Mouse (Mus musculus): ENCODE results near the gene Txk. TPM values are rescaled to one million over a fixed set of nuclear protein-coding genes. Genes with fewer than 3 reads are reported as not detected.

Gene Txk
- polyA plus RNA-seq, 1 experiment from 2014 or later, result not detected

DNA sequence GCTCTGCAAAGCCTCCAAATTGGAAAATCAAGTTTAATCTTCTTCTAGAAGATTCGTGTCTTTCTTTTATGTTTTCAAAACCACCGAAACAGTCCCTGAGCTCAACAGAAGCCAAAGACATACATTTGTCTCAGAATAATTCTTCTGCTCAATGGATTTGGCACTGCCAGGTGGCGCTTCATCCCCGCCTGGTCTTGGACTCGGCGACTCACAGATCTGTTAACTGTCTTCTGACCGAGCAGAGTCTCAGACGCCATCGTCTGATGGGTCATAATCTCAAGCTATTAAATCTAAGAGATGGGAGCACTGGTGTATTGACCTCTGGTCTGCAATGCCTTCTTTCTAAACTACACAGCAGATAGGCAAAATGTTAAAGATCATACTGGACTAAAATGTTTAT lies 84.2 kb downstream of the Txk start:
- H3K4me1 ChIP-seq, result peaks cover 15% of the 10 kb centered on the region
- no peak overlapping the region for H3K9ac ChIP-seq
- H3K4me2 ChIP-seq, result no peak overlapping the region
- 90% methylated on average over 9 of the region's 9 CpGs for WGBS
- no peaks in the 10 kb centered on the region for H3K27me3 ChIP-seq
- no peaks in the 10 kb centered on the region for H3K9me3 ChIP-seq
- no peak overlapping the region for H3K4me3 ChIP-seq (replicated peaks)
- H3K27ac ChIP-seq, result no peak overlapping the region
- H3K36me3 ChIP-seq (replicated peaks), result no peaks in the 10 kb centered on the region
- no peak for ATAC-seq (ENCODE audit: low FRiP score)

DNA sequence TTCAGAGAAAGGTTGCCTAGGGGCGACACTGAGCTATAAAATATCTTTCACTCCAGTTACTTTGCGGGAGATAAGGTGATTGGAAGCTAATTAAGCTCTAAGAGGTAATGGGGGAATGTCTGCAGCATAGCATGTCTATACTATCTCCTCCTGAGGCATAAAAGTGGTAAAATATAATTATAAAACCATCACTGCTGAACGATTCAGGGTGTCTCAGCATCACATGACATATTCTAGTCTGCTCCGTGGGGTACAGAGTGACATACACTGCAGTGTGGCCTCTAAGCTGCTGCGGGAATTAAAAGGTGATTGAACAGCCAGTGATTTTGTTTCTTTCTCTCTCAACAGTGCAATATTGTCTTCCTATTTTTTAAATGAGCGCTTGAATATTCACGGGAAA lies 86.1 kb downstream of the Txk start:
- H3K27ac ChIP-seq, result no peak overlapping the region
- H3K4me3 ChIP-seq (replicated peaks), result no peak overlapping the region
- no peak for ATAC-seq (ENCODE audit: low FRiP score)
- no peak overlapping the region for H3K4me2 ChIP-seq
- no peaks in the 10 kb centered on the region for H3K36me3 ChIP-seq (replicated peaks)
- H3K9me3 ChIP-seq, result no peaks in the 10 kb centered on the region
- 74% methylated on average over 7 of the region's 7 CpGs for WGBS
- no peaks in the 10 kb centered on the region for H3K27me3 ChIP-seq
- H3K9ac ChIP-seq, result no peak overlapping the region
- H3K4me1 ChIP-seq, result peaks cover 9% of the 10 kb centered on the region

DNA sequence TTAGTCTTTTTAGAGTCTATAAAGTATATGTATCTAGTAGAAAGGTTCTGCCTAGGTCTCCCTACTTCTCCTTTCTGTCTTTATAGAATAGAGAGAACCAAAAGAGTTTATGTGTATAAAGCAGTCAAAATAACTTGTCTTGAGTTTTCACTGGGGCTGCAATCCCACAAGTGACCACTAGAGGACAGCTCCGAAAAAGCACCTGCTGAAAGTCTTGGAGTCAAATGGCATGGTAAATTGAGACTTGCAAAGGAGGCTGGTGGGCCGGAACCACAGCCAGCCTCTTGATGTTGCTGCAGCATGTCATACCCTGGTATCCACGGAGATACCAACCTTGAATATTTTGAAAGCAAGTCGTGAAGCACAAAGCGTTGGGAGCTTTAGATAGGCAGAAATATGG lies 87.3 kb downstream of the Txk start:
- Histone ChIP-seq H3K27me3 (no peaks in the 10 kb centered on the region), H3K36me3 (replicated peaks) (no peaks in the 10 kb centered on the region), H3K9me3 (no peaks in the 10 kb centered on the region), H3K9ac (no peak overlapping the region), H3K4me2 (no peak overlapping the region), H3K27ac (no peak overlapping the region), H3K4me1 (no peaks in the 10 kb centered on the region), H3K4me3 (replicated peaks) (no peak overlapping the region)
- ATAC-seq (ENCODE audit: low FRiP score), result no peak
- 26% methylated on average over 5 of the region's 5 CpGs for WGBS

DNA sequence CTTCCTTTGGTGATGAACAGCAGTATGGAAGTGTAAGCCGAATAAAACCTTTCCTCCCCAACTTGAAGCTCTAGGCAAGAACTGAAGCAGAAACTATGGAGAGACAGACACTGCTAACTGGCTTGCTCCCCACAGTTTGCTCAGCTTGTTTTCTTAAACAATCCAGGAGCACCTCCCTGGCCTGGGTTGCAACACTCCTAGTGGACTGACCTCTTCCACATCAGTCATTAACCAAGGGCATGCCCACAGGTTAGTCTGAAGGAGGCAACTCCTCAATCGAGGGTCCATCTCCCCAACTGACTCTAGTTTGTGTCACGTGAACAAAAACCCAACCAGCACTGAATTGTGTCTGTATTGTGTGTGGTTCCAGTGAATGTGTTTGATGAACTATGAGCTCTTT lies 87.7 kb downstream of the Txk start:
- Histone ChIP-seq H3K9ac (no peak overlapping the region), H3K27ac (no peak overlapping the region), H3K27me3 (no peaks in the 10 kb centered on the region), H3K4me1 (no peaks in the 10 kb centered on the region), H3K36me3 (replicated peaks) (no peaks in the 10 kb centered on the region), H3K9me3 (no peaks in the 10 kb centered on the region), H3K4me3 (replicated peaks) (no peak overlapping the region), H3K4me2 (no peak overlapping the region)
- 51% methylated on average over 3 of the region's 3 CpGs for WGBS
- no peak for ATAC-seq (ENCODE audit: low FRiP score)

DNA sequence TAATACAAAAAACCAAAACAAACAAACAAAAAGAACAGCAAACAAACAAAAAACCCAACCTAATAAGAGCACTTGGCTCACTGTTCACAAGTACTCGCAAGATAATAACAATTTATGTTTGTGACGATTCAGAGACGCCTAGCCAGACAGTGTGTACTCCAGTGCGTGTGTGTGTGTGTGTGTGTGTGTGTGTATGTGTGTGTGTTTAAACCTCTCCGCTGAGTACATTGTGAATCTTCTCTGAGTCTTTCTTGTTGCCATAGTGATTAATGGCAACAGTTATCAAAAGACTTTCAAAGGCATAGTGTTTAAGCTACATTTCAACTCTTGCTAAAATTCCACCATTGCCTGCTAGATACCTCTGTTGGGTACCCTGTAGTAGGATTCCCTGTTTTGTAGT lies 88.5 kb downstream of the Txk start:
- Histone ChIP-seq H3K36me3 (replicated peaks) (no peaks in the 10 kb centered on the region), H3K4me2 (no peak overlapping the region), H3K27me3 (no peaks in the 10 kb centered on the region), H3K4me1 (no peaks in the 10 kb centered on the region), H3K27ac (no peak overlapping the region), H3K4me3 (replicated peaks) (no peak overlapping the region), H3K9me3 (no peaks in the 10 kb centered on the region), H3K9ac (no peak overlapping the region)
- WGBS, result 87% methylated on average over 5 of the region's 5 CpGs
- ATAC-seq (ENCODE audit: low FRiP score), result no peak

DNA sequence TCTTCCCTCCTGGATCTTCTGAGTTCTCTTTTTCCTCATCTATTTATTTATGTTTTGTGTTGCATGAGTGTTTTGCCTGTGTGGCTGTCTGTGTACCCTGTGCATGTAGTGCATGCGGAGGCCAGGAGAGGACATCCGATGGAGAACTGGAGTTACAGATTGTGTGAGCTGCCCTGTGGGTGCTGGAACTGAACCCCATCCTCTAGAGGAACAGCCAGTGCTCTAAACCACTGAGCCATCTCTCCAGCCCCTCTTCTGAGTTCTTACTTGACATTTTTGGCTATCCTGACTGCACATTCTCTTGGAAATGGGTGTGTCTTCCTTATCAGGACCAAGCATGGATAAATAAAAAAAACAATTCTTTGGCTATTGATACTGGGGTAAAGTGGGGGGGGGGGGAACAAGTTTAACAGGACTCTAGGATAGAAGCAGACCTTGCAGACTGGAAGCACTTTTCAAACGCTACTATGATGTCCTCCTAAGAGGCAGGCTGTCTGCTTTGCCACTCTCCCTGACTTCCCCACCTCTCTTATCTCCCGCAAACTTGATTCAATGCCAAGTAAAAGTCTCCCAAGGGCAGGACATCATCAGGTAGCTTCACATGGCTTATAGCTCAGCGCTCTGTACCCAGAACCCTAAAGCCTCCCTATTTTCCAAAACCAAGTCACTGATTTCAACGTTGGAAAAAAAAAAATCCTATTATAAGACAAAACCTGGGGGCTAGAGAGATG lies 91.4 kb downstream of the Txk start:
- no peaks in the 10 kb centered on the region for H3K4me1 ChIP-seq
- no peaks in the 10 kb centered on the region for H3K27me3 ChIP-seq
- no peak overlapping the region for H3K4me2 ChIP-seq
- H3K4me3 ChIP-seq (replicated peaks), result no peak overlapping the region
- 87% methylated on average over 6 of the region's 6 CpGs for WGBS
- H3K9ac ChIP-seq, result no peak overlapping the region
- no peak for ATAC-seq (ENCODE audit: low FRiP score)
- no peaks in the 10 kb centered on the region for H3K36me3 ChIP-seq (replicated peaks)
- no peaks in the 10 kb centered on the region for H3K9me3 ChIP-seq
- H3K27ac ChIP-seq, result no peak overlapping the region

DNA sequence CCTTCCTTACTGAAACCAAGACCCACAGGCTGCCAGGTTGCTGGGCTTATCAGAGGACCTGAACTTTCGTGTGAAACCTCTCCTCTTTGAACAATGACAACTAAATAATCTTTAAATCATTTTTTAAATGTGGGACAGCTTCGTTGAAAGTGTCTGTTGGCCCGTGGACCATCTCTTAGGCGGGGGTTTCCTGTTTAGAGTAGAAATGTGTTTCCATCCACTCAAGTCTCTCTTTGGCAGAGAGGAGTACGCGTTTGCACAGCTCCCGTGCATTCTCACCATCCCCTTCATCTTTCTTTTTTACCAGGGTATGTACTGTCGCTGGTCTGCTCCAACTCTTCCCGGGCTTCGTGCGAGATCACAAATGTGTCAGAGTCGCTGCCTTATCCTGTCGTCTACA lies 94.2 kb downstream of the Txk start:
- Histone ChIP-seq H3K36me3 (replicated peaks) (no peaks in the 10 kb centered on the region), H3K27ac (no peak overlapping the region), H3K9me3 (no peaks in the 10 kb centered on the region), H3K27me3 (no peaks in the 10 kb centered on the region), H3K4me3 (replicated peaks) (no peak overlapping the region), H3K9ac (no peak overlapping the region), H3K4me2 (no peak overlapping the region), H3K4me1 (no peaks in the 10 kb centered on the region)
- WGBS, result 92% methylated on average over 13 of the region's 13 CpGs
- ATAC-seq (ENCODE audit: low FRiP score), result no peak

DNA sequence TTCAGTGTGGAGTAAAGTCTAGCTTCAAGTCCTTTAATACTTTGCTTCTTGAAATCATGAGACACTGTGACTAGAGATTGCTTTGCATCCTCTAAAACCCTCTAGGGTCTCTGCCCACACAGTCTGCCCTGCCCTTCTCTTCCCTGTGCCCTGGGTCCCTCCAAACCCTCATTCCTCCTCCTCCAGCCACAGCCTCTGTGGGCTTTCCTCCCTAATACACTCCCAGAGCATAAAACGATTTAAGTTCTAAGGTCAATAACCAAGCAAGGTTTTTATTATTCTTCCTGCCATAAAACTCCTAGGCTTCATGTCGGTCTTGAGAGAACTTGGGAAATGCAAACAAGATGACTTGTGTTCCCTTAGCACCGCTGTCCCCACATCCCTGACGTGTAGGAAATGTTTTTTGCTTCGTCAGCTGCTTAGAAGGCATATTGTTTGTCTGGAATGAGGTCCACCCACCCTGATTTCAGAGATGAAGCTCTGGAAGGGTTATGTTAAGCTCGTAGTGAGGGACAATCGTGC lies 96.2 kb downstream of the Txk start:
- no peak overlapping the region for H3K9ac ChIP-seq
- WGBS, result 73% methylated on average over 7 of the region's 7 CpGs
- H3K9me3 ChIP-seq, result no peaks in the 10 kb centered on the region
- no peak for ATAC-seq (ENCODE audit: low FRiP score)
- no peaks in the 10 kb centered on the region for H3K36me3 ChIP-seq (replicated peaks)
- H3K27me3 ChIP-seq, result peaks cover 4% of the 10 kb centered on the region; the same call in 1 of the 2 replicates
- no peak overlapping the region for H3K27ac ChIP-seq
- H3K4me3 ChIP-seq (replicated peaks), result no peak overlapping the region
- no peak overlapping the region for H3K4me2 ChIP-seq
- H3K4me1 ChIP-seq, result no peaks in the 10 kb centered on the region

DNA sequence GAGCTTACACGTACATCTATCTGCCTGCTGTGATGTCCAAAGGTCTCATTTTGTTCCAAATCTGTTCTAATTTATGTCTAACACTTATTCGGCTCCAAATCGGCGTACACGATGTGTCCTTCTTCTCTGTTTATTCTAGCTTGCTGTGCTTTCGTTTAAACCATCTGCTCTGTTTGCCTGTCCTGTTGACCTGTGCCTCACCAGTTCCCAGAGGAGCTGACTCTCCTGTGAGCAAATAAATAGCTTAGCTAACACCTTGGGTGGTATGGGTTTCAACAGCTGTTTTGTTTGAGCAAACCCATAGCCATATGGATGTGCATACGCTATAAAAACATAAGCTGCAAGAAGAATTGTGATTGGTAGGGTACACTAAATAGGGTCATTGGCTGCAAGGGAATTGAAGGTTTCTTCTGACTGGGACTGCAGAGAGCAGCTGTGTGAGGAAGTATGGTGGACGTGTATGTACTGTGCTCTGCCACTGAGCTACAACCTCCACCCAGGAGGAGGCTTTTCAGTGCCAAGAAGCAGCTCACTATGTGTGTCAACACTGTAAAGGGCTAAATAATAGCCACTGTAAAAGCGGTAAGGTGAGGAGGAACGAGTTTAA lies 99.4 kb downstream of the Txk start:
- H3K9ac ChIP-seq, result no peak overlapping the region
- ATAC-seq (ENCODE audit: low FRiP score), result peak; percentile 67; the same call in 1 of the 2 replicates
- no peaks in the 10 kb centered on the region for H3K36me3 ChIP-seq (replicated peaks)
- H3K9me3 ChIP-seq, result no peaks in the 10 kb centered on the region
- 66% methylated on average over 10 of the region's 10 CpGs for WGBS
- H3K4me1 ChIP-seq, result 0 out of 2 replicates have a peak, but pooled peaks cover 2% of the 10 kb centered on the region
- H3K27me3 ChIP-seq, result peaks cover 26% of the 10 kb centered on the region
- no peak overlapping the region for H3K4me3 ChIP-seq (replicated peaks)
- H3K27ac ChIP-seq, result no peak overlapping the region
- H3K4me2 ChIP-seq, result no peak overlapping the region

DNA sequence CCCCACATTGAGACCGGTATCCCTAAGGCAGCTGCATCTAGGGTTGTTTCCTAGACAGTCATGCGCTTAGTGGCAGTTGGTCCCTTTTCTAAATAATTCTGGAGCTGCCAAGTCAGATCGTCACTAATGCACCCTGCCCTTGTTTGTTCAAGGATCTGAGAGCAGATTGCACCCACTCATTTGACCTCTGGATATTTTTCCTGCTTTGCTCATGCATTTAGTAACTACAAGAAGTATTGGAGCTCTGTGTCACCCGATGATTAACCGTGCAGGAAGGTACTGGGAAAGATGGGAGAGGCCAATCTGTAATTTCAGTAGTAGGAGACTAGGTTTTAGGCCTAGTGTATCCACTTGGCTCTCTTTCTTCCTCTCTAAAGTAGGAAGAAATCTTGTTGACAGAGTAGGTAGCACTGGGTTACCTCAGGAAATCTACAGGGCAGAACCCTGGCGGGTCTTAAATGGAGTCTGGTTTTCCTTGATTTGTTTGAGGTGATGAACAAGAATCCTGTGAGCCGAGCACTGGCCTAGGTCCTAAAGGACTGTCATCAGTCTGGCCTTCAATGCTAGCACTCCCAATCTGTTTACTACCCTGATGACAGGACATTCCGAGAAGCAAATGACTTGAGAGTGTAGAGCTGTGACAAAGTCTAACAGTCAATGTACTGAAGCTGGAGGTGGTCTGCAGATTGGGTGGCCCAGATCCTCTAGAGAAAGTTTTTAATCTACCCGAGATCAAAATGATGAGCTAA lies 103.4 kb downstream of the Txk start:
- 88% methylated on average over 9 of the region's 9 CpGs for WGBS
- H3K27me3 ChIP-seq, result peaks cover 44% of the 10 kb centered on the region

DNA sequence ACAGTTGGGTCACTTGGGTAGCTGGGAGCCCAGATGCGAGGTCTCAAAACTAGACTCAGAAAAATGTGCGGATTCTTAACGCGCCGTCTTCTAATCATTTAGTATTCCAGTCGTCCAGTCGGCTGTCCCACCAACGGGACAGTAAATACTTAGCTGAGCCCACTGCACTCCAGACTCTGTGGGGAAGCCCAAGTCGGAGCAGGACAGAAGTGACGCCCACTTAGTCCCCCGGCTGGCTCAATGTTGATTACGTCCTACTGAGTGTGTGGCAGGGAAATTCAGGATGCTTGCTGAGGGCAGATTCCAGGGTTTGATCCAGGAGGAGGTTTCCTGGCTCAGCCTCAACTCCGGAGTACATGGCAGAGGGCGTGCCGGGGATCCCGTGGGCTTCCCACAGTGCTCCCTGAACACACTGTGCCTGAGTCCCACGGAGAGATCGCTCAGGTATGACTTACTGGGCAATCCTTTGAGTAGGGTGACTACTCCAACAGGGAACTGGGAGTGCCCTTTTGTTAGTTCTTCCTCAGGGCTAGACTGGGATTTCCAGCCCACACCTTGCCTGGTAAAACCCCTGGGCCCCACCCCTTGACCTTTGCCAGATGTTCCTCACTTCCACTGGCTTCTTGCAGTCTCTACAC lies 104.5 kb downstream of the Txk start:
- Histone ChIP-seq H3K27ac (no peak overlapping the region), H3K27me3 (peaks cover 44% of the 10 kb centered on the region), H3K9me3 (no peaks in the 10 kb centered on the region), H3K4me2 (peak overlapping the region; percentile 94), H3K4me1 (peaks cover 11% of the 10 kb centered on the region), H3K4me3 (replicated peaks) (peak overlapping the region; percentile 48), H3K9ac (peak overlapping the region; percentile 47), H3K36me3 (replicated peaks) (no peaks in the 10 kb centered on the region)
- peak; percentile 60; the same call in 1 of the 2 replicates for ATAC-seq (ENCODE audit: low FRiP score)
- WGBS, result 7% methylated on average over 18 of the region's 18 CpGs

More for the DNA sequence above, 103.4 kb downstream of the Txk start:
- Histone ChIP-seq H3K4me3 (replicated peaks) (no peak overlapping the region), H3K4me1 (peaks cover 11% of the 10 kb centered on the region), H3K9ac (no peak overlapping the region), H3K4me2 (no peak overlapping the region), H3K27ac (no peak overlapping the region), H3K9me3 (no peaks in the 10 kb centered on the region), H3K36me3 (replicated peaks) (no peaks in the 10 kb centered on the region)
- ATAC-seq (ENCODE audit: low FRiP score), result no peak

DNA sequence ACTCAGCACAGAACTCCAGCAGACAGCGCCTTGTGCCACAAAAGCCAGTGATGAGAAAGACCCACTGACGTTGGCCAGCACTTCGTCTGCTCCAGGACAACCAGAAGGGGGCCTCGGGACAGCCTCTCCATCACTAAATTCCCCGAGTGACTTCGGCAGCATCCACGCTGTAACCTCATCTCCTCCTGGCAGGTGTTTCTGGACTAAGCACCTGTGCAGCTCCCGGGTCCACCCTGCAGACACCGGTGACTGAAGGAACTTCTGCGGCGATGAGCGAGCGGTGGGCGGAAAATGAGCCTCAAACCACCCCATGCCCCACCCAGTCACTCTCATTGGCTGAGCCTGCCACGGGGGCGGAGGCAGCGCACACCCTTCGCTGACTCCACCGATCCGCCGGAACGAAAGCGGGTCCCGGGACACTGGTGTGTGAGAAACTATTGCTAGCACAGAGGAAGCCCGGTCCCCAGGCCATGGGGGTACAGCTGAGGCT lies 105.1 kb downstream of the Txk start, which contains the start of gene Nipal1:
TSS of gene Nipal1 (plus strand) at position 378 of the 490 bp plus-strand sequence.
- Histone ChIP-seq H3K27ac (no peak within 1 kb of the TSS), H3K9ac (peak within 1 kb of the TSS; percentile 47), H3K27me3 (peaks cover 44% of the 10 kb centered on the region), H3K9me3 (no peaks in the 10 kb centered on the region), H3K4me3 (replicated peaks) (peak within 1 kb of the TSS; percentile 48), H3K4me1 (peaks cover 11% of the 10 kb centered on the region), H3K36me3 (replicated peaks) (no peaks in the 10 kb centered on the region), H3K4me2 (peak within 1 kb of the TSS; percentile 94)
- peak; percentile 95 for ATAC-seq (ENCODE audit: low FRiP score)
- WGBS, result under 1% methylated on average over 25 of the region's 25 CpGs

All from forebrain, embryonic 12.5 days (tissue).